Mouse (Mus musculus): ENCODE data around the gene Il1b.

GRCm38 (mm10) chr2:129390161-129390560 is 19.2 kb upstream of the Il1b start:
- TF ChIP-seq CTCF (IDR thresholded peaks at IDR 0.05; ENCODE audit: control insufficient read depth, insufficient read depth, insufficient read length) (no peak), MYOD1 (IDR thresholded peaks at IDR 0.05; ENCODE audit: control insufficient read depth, insufficient read length, low read depth) (no peak), MAX (IDR thresholded peaks at IDR 0.05) (no peak), USF1 (IDR thresholded peaks at IDR 0.05; ENCODE audit: low read depth) (no peak), FOSL1 (IDR thresholded peaks at IDR 0.05; ENCODE audit: insufficient read depth, low read length, poor library complexity, severe bottlenecking) (no peak), MYOG (IDR thresholded peaks at IDR 0.05; ENCODE audit: control insufficient read depth, extremely low read depth, insufficient read length) (no peak), CEBPB (IDR thresholded peaks at IDR 0.05; ENCODE audit: low read depth) (no peak)
